In genomic region chr5:124453339-124454081, GRCm38 (mm10) we compare ENCODE assay signal across 9 mouse cellular contexts. TPM values are rescaled to one million over a fixed set of nuclear protein-coding genes. Genes with fewer than 3 reads are reported as not detected.
DNase-seq lines count a peak whose midpoint lies in the region; ATAC-seq and TF ChIP-seq lines count a peak whose summit lies in the region.
"Had no signal": no experiment of that assay in that cellular context is flagged by ENCODE, and none has a peak within 500 bp of the region (broad histone marks: within the 10 kb centered on the region; RNA-seq: fewer than 3 reads in every experiment).

No protein-coding gene starts in this region.

- 87% methylated on average over 13 of the region's 13 CpGs for WGBS in midbrain, embryonic 12.5 days
- 83% methylated on average over 13 of the region's 13 CpGs for WGBS in midbrain, embryonic 11.5 days

- ATAC-seq in midbrain, embryonic 12.5 days (ENCODE audit: low FRiP score, low read depth) = no peak
- ATAC-seq in midbrain, embryonic 11.5 days (ENCODE audit: low FRiP score) = no peak

- 0 out of 2 replicates have a peak, but pooled peaks cover 7% of the 10 kb centered on the region for H3K4me1 ChIP-seq in midbrain, embryonic 12.5 days
- H3K4me1 ChIP-seq in midbrain, embryonic 11.5 days (ENCODE audit: control insufficient read depth, insufficient read depth, low read length) = peaks cover 5% of the 10 kb centered on the region; the same call in 1 of the 2 replicates
- peaks cover 20% of the 10 kb centered on the region for H3K4me1 ChIP-seq in cortical plate, adult 2 months (ENCODE audit: control insufficient read depth, insufficient read depth, low read length)

- no peak overlapping the region for H3K4me3 ChIP-seq in midbrain, embryonic 12.5 days
- no peak overlapping the region for H3K4me3 ChIP-seq in midbrain, embryonic 11.5 days (ENCODE audit: low read depth, low read length)
- H3K4me3 ChIP-seq in cortical plate, adult 2 months (ENCODE audit: insufficient read depth, low read length) = no peak overlapping the region
- H3K4me3 ChIP-seq: megakaryocyte, embryonic 14.5 days had no signal

- no peak overlapping the region for H3K9ac ChIP-seq in midbrain, embryonic 12.5 days (replicated peaks)
- H3K9ac ChIP-seq in midbrain, embryonic 11.5 days (ENCODE audit: low read length) = no peak overlapping the region

- no peaks in the 10 kb centered on the region for H3K9me3 ChIP-seq in midbrain, embryonic 12.5 days
- H3K9me3 ChIP-seq in midbrain, embryonic 11.5 days (ENCODE audit: control insufficient read depth, low read length) = no peaks in the 10 kb centered on the region
- H3K9me3 ChIP-seq: megakaryocyte, embryonic 14.5 days had no signal

- TF ChIP-seq POLR2A in cortical plate, adult 2 months (IDR thresholded peaks at IDR 0.05; ENCODE audit: extremely low read depth, insufficient read depth, low read length) = 0 out of 2 replicates have a peak, but pooled peaks have one; percentile 26

- H3K27me3 ChIP-seq in midbrain, embryonic 12.5 days = no peaks in the 10 kb centered on the region
- H3K27me3 ChIP-seq in midbrain, embryonic 11.5 days (ENCODE audit: control insufficient read depth, insufficient read depth, low read length) = no peaks in the 10 kb centered on the region
- H3K27me3 ChIP-seq: megakaryocyte, embryonic 14.5 days had no signal

- DNase-seq in midbrain, embryonic 11.5 days (ENCODE audit: low spot score, missing footprints) = no peak
- DNase-seq in kidney, postnatal 25 days = peak; percentile 69 to 88
- peak; percentile 39 for DNase-seq in right cerebral cortex, postnatal 4 days
- no peak for DNase-seq in spleen, postnatal 10 days (ENCODE audit: low spot score in 2 of 2)
- DNase-seq in gastrocnemius, postnatal 25 days = no peak
- no peak for DNase-seq in adrenal gland, postnatal 10 days

- peak overlapping the region; percentile 22; the same call in 1 of the 2 replicates for H3K27ac ChIP-seq in midbrain, embryonic 12.5 days (replicated peaks)
- H3K27ac ChIP-seq in midbrain, embryonic 11.5 days (ENCODE audit: low read depth, low read length) = no peak overlapping the region
- H3K27ac ChIP-seq in cortical plate, adult 2 months (ENCODE audit: insufficient read depth, low read length) = peak overlapping the region; percentile 45

- no peak for TF ChIP-seq CTCF in cortical plate, adult 2 months (IDR thresholded peaks at IDR 0.05; ENCODE audit: extremely low read depth, insufficient read depth, low read length)

- H3K36me3 ChIP-seq in midbrain, embryonic 12.5 days = peaks cover 92% of the 10 kb centered on the region
- peaks cover 49% of the 10 kb centered on the region for H3K36me3 ChIP-seq in midbrain, embryonic 11.5 days (ENCODE audit: control insufficient read depth, insufficient read depth, low read length)

- H3K4me2 ChIP-seq in midbrain, embryonic 12.5 days (replicated peaks) = no peak overlapping the region
- H3K4me2 ChIP-seq in midbrain, embryonic 11.5 days = no peak overlapping the region

RNA-seq across cellular contexts. Expression of gene Kmt5a, which starts 13.8 kb away (rescaled TPM):
- polyA plus RNA-seq in midbrain, embryonic 12.5 days (2016; fragmentation: Nextera tagmentation; extraction: Ambion mirVana) = 48.5 and 52.8 TPM in 2 replicates
- polyA plus RNA-seq in midbrain, embryonic 11.5 days (2014; fragmentation: Nextera tagmentation; extraction: Ambion mirVana) = 76.6 and 90.0 TPM in 2 replicates
- 51.9 and 54.9 TPM in 2 replicates for polyA plus RNA-seq in cortical plate, adult 2 months (2012; rRNA removed)
- total RNA-seq in gastrocnemius, postnatal 25 days (2021) = 100 to 1,000 TPM; 107 to 134 TPM
- total RNA-seq in adrenal gland, postnatal 10 days (2021) = 100 to 1,000 TPM; 105 to 109 TPM

RNA-seq across cellular contexts. Expression of gene Rilpl2, which starts 24.7 kb away (rescaled TPM):
- 19.0 and 20.3 TPM in 2 replicates for polyA plus RNA-seq in midbrain, embryonic 12.5 days (2016; fragmentation: Nextera tagmentation; extraction: Ambion mirVana)
- 19.6 and 23.1 TPM in 2 replicates for polyA plus RNA-seq in midbrain, embryonic 11.5 days (2014; fragmentation: Nextera tagmentation; extraction: Ambion mirVana)
- 26.9 and 27.1 TPM in 2 replicates for polyA plus RNA-seq in cortical plate, adult 2 months (2012; rRNA removed)
- total RNA-seq in gastrocnemius, postnatal 25 days (2021) = 1 to 10 TPM; 3.9 to 5.1 TPM
- 10 to 100 TPM; 20.4 to 21.0 TPM for total RNA-seq in adrenal gland, postnatal 10 days (2021)

RNA-seq across cellular contexts. Expression of gene Sbno1, which starts 27.7 kb away (rescaled TPM):
- polyA plus RNA-seq in midbrain, embryonic 12.5 days (2016; fragmentation: Nextera tagmentation; extraction: Ambion mirVana) = 110 and 111 TPM in 2 replicates
- 78.6 and 85.9 TPM in 2 replicates for polyA plus RNA-seq in midbrain, embryonic 11.5 days (2014; fragmentation: Nextera tagmentation; extraction: Ambion mirVana)
- polyA plus RNA-seq in cortical plate, adult 2 months (2012; rRNA removed) = 56.4 and 57.2 TPM in 2 replicates
- total RNA-seq in gastrocnemius, postnatal 25 days (2021) = 10 to 100 TPM; 35.3 to 37.7 TPM
- 10 to 100 TPM; 71.7 to 90.6 TPM for total RNA-seq in adrenal gland, postnatal 10 days (2021)

RNA-seq across cellular contexts. Expression of gene Snrnp35, which starts 29.4 kb away (rescaled TPM):
- 26.2 and 28.9 TPM in 2 replicates for polyA plus RNA-seq in midbrain, embryonic 12.5 days (2016; fragmentation: Nextera tagmentation; extraction: Ambion mirVana)
- 15.6 and 17.3 TPM in 2 replicates for polyA plus RNA-seq in midbrain, embryonic 11.5 days (2014; fragmentation: Nextera tagmentation; extraction: Ambion mirVana)
- 11.5 TPM in 2 replicates for polyA plus RNA-seq in cortical plate, adult 2 months (2012; rRNA removed)
- 10 to 100 TPM; 23.0 to 23.8 TPM for total RNA-seq in gastrocnemius, postnatal 25 days (2021)
- total RNA-seq in adrenal gland, postnatal 10 days (2021) = 10 to 100 TPM; 16.1 to 18.7 TPM

Comparison
In these comparisons a context has a peak if more than half of its experiments do, and no peak if none do; other contexts are left out.
1. DNase-seq: peak in kidney, postnatal 25 days (2 of 2) and right cerebral cortex, postnatal 4 days (single experiment); none in midbrain, embryonic 11.5 days (single experiment), spleen, postnatal 10 days (0 of 2), gastrocnemius, postnatal 25 days (single experiment) and adrenal gland, postnatal 10 days (single experiment).